Mouse (Mus musculus): ENCODE data around the gene Espn.

Espn gene

DNA sequence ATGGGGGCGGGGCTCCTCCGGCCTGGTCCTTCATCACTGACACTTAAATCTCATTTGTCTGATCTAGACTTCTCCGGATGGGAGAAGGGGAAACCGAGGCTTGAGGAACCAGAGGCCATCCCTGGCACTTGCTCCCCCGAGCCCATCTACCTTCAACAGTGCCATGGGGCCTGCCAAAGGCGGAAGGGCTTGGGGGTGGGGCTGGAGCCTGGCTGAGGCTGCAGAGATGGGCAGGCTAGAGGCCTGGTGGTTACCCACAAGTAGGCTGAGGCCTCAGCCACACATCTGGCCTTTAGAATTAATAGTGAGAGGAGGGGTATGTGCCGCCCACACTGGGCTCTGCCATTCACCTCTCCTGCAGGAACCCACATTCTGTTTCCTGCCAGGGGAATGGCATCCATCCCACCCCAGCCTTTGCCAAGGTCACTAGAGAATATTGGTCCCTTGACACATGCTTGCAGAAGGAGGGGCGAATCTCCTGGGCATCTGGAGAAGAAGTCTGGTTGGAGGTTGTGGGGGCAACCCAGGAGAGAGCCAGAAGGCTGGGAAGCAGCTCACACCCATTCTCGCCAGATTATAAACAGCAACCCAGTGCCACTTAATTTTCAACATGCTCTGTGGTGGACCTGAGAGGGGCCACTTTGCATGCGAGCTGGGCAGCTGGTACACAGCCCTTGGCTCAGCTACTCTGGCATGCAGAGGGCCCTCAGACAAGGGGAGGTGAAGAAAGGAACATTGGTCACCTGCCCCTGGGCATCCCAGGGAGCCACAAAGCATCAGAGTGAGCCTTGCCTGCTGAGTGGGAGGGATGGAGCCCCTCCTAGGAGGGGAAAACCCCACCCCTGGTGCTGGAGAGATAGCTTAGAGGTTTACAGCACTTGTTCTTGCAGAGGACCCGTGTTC is 81.4 kb downstream of the Espn start:
- no peak for DNase-seq (ENCODE audit: low read depth)

All from induced T-regulatory cell, adult 2 months (primary cell).